Mouse (Mus musculus) right cerebral cortex, adult 2 months (tissue): ENCODE measurements at regions not wholly inside any gene's neighbourhood (a gene's known extent, or its start where the extent isn't known, plus 50 kb on each side); places are given as distances from the start of the nearest gene placed in this dataset.

ENCODE experiments used
- DNase-seq, 2 experiments: peaks; one replicate each; pipeline ENCODE4 v3.0.0; 2021 to 2022; ENCODE audit warnings: low spot score in 2 of 2

- DNase-seq = no peak
Measured at GRCm38 (mm10) chr2:128473241-128473954, 117.6 kb upstream of the Spdye4c start.

- no peak for DNase-seq
Measured at GRCm38 (mm10) chr2:128473997-128474396, 117.0 kb upstream of the Spdye4c start.

GRCm38 (mm10) chr2:128477242-128477641, 113.8 kb upstream of the Spdye4c start:
- DNase-seq = no peak

- DNase-seq = no peak
Measured at GRCm38 (mm10) chr2:128491217-128491877, 99.7 kb upstream of the Spdye4c start.

- DNase-seq = no peak
Measured at GRCm38 (mm10) chr2:128493871-128494270, 97.1 kb upstream of the Spdye4c start.

GRCm38 (mm10) chr2:128497891-128498290, 93.1 kb upstream of the Spdye4c start:
- DNase-seq = peak; percentile 19 to 42

GRCm38 (mm10) chr2:128498611-128499010, 92.4 kb upstream of the Spdye4c start:
- DNase-seq = peak; percentile 41 to 62

GRCm38 (mm10) chr2:128499575-128500184, 91.3 kb upstream of the Spdye4c start:
- no peak for DNase-seq

GRCm38 (mm10) chr2:128502676-128503075, 88.3 kb upstream of the Spdye4c start:
- DNase-seq = no peak

GRCm38 (mm10) chr2:128503136-128503935, 87.7 kb upstream of the Spdye4c start:
- no peak for DNase-seq

GRCm38 (mm10) chr2:128507591-128508243, 83.3 kb upstream of the Spdye4c start:
- DNase-seq = no peak

- no peak for DNase-seq
Measured at GRCm38 (mm10) chr2:128508244-128508605, 82.8 kb upstream of the Spdye4c start.

GRCm38 (mm10) chr2:128511291-128511690, 79.7 kb upstream of the Spdye4c start:
- DNase-seq = no peak

- DNase-seq = no peak
Measured at GRCm38 (mm10) chr2:128512852-128513251, 78.2 kb upstream of the Spdye4c start.

- no peak for DNase-seq
Measured at GRCm38 (mm10) chr2:128514463-128515290, 76.3 kb upstream of the Spdye4c start.

GRCm38 (mm10) chr2:128515701-128516100, 75.3 kb upstream of the Spdye4c start:
- DNase-seq = no peak

GRCm38 (mm10) chr2:128516694-128517093, 74.3 kb upstream of the Spdye4c start:
- no peak for DNase-seq

- no peak for DNase-seq
Measured at GRCm38 (mm10) chr2:128518142-128518541, 72.9 kb upstream of the Spdye4c start.

- DNase-seq = no peak
Measured at GRCm38 (mm10) chr2:128521701-128522443, 69.1 kb upstream of the Spdye4c start.
